In the genomic region with DNA sequence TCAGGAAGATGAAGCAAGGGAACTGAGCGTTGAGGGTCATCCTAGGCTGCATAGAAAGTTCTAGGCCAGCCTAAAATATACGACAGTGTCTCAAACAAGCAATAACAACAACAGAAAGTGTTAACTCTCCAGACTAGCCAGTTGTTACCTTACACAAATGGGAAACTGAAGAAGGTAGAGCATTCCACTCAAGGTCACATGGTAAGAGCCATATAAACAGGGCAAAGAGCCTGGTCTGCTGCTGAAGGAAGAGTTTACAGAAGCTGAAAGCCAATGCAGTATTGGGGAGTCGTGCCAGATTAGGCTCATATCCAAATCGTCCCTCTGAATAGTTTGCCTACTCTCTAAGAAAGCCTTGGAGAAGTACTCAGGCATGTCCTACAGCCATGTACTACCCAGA, we compare ENCODE assay signal across 26 mouse cellular contexts. TPM values are rescaled to one million over a fixed set of nuclear protein-coding genes. Genes with fewer than 3 reads are reported as not detected.
"Had no signal": no experiment of that assay in that cellular context is flagged by ENCODE, and none has a peak within 500 bp of the region (broad histone marks: within the 10 kb centered on the region; RNA-seq: fewer than 3 reads in every experiment).

No protein-coding gene starts in this region.

- H3K27ac ChIP-seq: gastrocnemius, adult 2 months; heart, adult 2 months; heart, embryonic 13.5 days; heart, embryonic 15.5 days; hindbrain, embryonic 10.5 days; hindbrain, embryonic 12.5 days; hindbrain, embryonic 14.5 days; layer of hippocampus, adult 2 months; left cerebral cortex, adult 2 months; limb, embryonic 12.5 days; liver, embryonic 13.5 days; liver, embryonic 15.5 days had no signal

- H3K36me3 ChIP-seq: heart, embryonic 13.5 days; heart, embryonic 15.5 days; hindbrain, embryonic 10.5 days; hindbrain, embryonic 12.5 days; kidney, embryonic 15.5 days; limb, embryonic 12.5 days; liver, embryonic 13.5 days; liver, embryonic 15.5 days had no signal

- H3K4me1 ChIP-seq: heart, embryonic 15.5 days; hindbrain, embryonic 10.5 days; hindbrain, embryonic 12.5 days; limb, embryonic 12.5 days; liver, embryonic 13.5 days; liver, embryonic 15.5 days had no signal

- H3K27me3 ChIP-seq: hindbrain, embryonic 12.5 days; kidney, embryonic 15.5 days; liver, embryonic 13.5 days; liver, embryonic 15.5 days had no signal

- H3K9ac ChIP-seq: heart, embryonic 13.5 days; heart, embryonic 15.5 days; hindbrain, embryonic 12.5 days; hindbrain, embryonic 14.5 days; kidney, embryonic 15.5 days; limb, embryonic 12.5 days; liver, embryonic 13.5 days; liver, embryonic 15.5 days; liver, postnatal 0 days had no signal

- H3K9me3 ChIP-seq: heart, embryonic 13.5 days; heart, embryonic 15.5 days; hindbrain, embryonic 10.5 days; hindbrain, embryonic 12.5 days; kidney, embryonic 15.5 days; limb, embryonic 12.5 days; liver, embryonic 13.5 days; liver, embryonic 15.5 days had no signal

- H3K4me3 ChIP-seq: gastrocnemius, adult 2 months; heart, adult 2 months; heart, embryonic 13.5 days; heart, embryonic 15.5 days; hindbrain, embryonic 10.5 days; hindbrain, embryonic 12.5 days; kidney, embryonic 15.5 days; layer of hippocampus, adult 2 months; left cerebral cortex, adult 2 months; limb, embryonic 12.5 days; liver, embryonic 13.5 days; liver, embryonic 15.5 days had no signal

- ATAC-seq: forebrain, embryonic 16.5 days; hindbrain, embryonic 16.5 days; inflammation-experienced regulatory T-cells, adult 6 months; liver, postnatal 0 days had no signal

- DNase-seq: gastrocnemius, adult 2 months; gastrocnemius, postnatal 10 days; gastrocnemius, postnatal 25 days; heart, adult 2 months; heart, postnatal 4 days; kidney, postnatal 10 days; kidney, postnatal 25 days; kidney, postnatal 4 days; liver, embryonic 13.5 days; liver, postnatal 0 days had no signal

- H3K4me2 ChIP-seq: heart, embryonic 11.5 days; heart, embryonic 13.5 days; heart, embryonic 15.5 days; hindbrain, embryonic 12.5 days; hindbrain, embryonic 14.5 days; kidney, embryonic 15.5 days; limb, embryonic 12.5 days; liver, embryonic 11.5 days; liver, embryonic 13.5 days; liver, embryonic 15.5 days had no signal

RNA-seq across cellular contexts. Expression of a gene that starts 59.6 kb away (rescaled TPM):
- total RNA-seq: granulocyte monocyte progenitor cell, adult 5-6 weeks had no signal
- polyA plus RNA-seq: inflammation-experienced regulatory T-cells, adult 6 months had no signal
